Mouse (Mus musculus) layer of hippocampus, postnatal 25 days (tissue): ENCODE data around the gene Ilf3. TPM values are rescaled to one million over a fixed set of nuclear protein-coding genes. Genes with fewer than 3 reads are reported as not detected.

Experiments
- DNase-seq, 2 experiments: peaks; one replicate each; pipeline ENCODE4 v3.0.0; 2022; ENCODE audit warnings: mixed read lengths in 2 of 2, low spot score in 1 of 2; ENCODE audit errors: extremely low spot score in 1 of 2
- total RNA-seq, 2 experiments: library from RNA; stranded (reverse); gene quantifications; 2 replicates each; pipeline ENCODE4 v1.2.3; 2021

The Ilf3 gene
- total RNA-seq, 2 experiments from 2014 or later = 85.6 to 92.6 TPM

DNA sequence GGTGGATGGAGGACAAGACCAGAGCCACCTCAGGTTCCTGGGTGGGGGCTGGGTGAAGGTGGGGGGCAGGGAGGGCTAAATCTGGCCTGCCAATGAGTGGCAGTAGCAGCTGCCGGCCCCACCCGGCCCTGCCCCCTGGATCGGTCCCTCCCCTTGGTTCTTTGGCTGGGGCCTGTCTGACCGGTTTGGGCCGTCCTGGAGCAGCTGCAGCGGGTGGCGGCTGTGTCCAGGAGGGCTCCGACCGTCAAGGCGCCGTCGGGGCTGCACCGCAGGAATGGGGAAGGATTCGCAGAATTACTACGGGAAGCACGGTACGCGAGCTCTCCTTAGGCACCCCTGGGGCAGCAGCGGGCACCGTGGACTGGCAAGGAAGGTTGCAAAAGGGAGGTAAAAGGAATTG lies 30.0 kb upstream of the Ilf3 start:
- no peak for DNase-seq

DNA sequence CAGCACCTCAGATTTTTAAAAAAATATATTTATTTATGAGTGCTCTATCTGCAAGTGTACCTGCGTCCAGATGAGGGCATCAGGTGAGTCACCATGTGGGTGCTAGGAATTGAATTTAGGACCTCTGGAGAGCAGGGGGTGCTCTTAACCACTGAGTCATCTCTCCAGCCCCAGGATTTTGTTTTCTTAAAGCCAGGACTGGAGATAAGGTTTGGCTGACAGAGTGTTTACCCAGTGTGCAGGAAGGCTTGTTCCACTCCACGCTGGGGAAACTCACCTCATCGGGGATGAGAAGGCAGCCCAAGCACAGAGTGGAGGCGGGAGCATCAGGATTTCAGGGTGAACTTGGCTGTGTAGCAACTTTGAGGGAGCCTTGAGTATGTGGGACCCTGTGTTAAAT lies 27.3 kb upstream of the Ilf3 start:
- no peak for DNase-seq

DNA sequence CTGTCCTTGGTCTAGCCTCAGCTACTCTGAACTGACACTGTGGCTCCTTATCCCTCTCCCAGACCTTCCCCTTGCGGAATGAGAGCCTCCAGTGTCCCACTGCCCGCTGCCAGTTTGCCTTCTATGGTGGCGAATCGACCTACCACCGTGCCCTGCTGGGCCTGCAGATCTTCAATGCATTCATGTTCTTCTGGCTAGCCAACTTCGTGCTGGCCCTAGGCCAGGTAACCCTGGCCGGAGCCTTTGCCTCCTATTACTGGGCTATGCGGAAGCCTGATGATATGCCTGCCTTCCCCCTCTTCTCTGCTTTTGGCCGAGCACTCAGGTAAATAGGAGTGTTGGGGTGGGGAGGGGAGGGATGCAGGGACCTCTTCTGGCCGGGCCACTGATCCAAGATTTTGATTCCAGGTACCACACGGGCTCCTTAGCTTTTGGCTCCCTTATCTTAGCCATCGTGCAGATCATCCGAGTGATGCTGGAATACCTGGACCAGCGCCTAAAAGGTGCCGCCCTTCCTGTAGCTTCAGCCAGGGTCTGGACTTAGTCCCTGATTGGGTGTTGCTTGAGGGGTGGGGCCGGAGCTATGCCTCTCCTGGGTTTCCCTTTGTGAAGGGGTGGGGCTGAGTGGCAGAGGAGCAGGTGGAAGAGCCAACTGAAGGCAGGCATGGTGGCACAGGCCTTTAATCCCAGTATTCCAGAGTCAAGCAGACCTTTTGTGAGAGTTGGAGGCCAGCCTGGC lies 20.9 kb upstream of the Ilf3 start:
- DNase-seq = no peak

DNA sequence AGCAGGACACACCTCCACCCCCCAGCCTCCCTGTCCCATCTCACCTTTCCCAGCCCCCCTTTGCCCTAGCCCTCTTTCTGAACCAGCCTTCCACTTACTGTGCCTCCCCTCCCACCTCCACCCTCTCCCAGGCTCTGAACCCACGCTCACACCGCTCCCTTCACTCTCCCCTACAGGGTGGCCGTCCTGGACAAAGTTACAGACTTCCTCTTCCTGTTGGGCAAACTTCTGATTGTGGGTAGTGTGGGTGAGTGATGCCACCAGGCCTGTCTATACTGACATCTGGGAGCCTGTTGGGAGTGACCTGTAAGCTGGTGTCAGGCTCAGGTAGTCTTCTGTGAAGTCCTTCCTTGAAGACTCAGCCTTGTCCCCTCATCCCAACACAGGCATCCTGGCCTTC lies 19.5 kb upstream of the Ilf3 start:
- no peak for DNase-seq

DNA sequence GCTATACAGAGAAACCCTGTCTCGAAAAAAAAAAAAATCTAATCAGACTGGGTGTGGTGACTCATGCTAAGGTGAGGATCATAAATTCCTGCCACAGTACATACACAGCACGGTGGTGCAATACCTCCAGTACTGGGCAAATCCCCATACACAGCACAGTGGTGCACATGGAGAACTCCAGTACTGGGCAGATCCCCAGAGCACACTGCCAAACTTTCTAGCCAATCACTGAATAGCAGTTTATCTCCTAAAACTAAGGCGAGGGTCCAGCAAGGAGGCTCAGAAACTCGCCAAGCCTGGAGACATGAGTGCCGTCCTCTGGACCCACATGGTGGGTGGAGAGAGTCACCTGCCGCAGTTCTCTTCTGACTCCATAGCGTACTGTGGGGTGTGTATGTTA lies 16.5 kb upstream of the Ilf3 start:
- no peak for DNase-seq

DNA sequence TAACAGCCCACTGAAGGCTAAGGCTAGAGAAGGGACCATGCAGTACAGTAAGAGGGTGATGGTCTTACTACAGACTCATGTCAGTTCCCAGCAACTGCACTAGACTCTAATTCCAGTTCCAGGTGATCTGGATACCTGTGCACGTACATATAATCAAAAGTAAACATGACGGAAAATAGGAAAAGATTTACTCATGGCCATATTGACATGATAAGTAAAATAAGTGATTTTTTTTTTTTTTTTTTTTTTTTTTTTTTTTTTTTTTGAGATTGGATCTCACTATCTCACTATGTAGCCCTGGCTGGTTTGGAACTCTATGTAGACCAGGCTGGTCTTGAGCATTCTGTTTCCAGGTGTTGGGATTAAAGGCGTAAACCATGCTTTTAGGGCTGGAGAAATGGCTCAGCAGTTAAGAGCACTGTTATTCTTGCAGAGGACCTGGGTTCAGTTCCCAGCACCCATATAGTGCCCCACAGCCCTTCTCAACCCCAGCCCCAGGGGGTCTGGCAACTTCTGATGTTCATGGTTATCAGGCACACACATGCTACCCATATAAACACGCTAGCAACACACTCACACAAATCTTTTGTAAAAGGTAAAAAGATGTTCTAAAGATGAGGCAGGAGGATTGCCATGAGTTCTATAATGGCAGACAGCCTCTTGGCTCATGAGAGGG lies 15.8 kb upstream of the Ilf3 start:
- DNase-seq = no peak

DNA sequence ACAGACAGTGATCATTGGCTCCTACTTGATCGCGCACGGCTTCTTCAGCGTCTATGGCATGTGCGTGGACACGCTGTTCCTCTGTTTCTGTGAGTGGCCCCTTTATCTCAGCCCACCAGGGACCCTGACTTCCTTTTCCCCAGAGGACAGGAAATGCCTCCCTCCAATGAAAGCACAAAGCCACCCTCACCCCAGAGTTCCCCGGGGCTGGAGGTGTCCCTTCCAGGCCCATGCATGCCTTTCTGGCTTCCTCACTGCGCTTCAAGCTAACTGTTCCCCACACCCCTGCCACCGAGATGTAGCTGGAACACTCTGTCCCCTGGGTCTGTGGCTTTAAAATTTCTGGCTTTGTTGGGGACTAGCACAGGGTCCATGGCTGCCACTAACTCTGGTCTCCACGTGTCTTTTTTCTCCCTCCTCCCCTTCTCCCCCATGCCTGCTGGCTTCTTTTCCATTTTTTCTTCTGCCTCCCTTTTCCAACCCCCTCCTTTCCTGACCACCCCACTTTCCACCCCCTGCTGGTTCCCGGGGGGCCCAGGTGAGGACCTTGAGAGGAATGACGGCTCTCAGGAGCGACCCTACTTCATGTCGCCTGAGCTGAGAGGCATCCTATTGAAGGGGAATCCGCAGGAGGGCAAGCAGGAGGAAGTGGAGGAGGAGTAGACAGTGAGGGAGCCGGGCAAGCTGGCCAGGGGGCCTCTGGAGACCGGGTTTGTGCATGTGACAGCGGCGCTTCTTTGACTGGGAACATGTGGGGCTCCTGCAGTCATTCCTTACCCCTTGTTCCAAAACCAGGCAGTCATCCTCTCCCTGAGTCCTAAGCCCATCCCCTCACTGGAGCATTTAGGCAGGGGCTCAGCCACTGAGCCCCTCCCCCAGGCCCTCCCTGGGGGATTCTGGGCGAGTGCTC lies 15.0 kb upstream of the Ilf3 start:
- DNase-seq = no peak

DNA sequence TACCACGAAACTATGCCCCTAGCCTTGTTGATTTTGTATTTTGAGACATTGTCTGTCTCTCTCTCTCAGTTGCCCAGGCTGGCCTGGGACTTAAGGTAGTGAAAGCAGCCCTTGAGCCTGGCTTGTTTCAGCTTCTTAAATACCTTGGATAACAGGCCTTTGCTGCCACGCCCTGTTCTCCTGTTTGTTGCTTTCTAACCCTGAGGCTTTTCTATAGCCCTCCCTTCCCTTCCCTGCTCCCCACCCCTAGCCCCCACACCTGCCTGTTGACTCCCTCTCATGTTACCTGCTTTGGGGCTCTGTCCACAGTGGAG lies 14.3 kb upstream of the Ilf3 start:
- DNase-seq = no peak

DNA sequence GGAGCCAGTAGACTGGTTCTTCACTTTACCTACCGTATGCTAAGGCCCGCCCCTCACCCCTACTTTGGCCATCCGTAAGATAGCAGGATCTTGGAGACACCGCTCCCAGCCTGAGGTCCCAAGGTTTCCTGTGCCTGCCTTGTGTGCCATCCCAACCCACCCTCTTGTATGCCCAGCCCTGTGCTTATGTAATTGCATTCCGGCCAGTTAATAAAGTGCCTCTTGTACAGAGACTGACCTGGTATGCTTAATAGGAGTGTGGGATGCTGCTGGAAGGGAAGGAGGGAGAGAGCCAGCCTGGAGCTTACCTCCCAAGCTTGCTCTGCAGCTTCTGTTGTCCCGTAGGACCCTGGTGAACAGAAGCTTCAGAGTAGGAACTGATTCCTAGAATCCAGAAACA lies 12.9 kb upstream of the Ilf3 start:
- DNase-seq = no peak

DNA sequence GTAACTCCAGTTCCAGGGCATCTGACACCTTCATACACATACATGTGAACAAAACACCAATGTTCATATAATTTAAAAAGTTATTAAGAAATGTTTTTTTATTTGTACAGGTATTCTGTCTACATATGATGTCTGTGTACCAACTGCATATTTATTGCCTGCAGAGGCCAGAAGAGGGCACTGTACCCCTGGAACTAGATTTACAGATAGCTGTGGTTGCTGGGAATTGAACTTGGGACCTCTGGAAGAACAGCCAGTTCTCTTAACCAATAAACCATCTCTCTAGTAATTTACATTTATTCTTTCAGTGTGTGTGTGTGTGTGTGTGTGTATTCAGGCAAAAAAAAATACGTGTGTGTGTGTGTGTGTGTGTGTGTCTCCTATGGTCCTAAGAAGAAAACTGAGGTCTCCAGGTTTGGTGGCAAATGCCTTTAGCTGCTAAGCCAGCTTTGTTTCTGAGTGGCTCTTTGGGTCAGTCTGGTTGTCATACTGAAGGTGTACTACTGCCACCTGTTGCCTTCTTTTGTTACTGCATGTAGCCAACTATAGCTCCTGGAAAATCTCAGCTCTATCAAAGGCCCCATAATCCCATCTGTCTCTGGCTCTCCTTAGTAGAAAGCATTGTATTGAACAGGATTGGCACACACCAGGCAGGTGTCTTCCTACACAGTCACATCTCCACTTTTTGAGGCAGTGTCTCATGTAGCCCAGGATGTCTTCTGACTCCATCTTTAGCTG lies 10.5 kb upstream of the Ilf3 start:
- DNase-seq = peak; percentile 24 to 70

DNA sequence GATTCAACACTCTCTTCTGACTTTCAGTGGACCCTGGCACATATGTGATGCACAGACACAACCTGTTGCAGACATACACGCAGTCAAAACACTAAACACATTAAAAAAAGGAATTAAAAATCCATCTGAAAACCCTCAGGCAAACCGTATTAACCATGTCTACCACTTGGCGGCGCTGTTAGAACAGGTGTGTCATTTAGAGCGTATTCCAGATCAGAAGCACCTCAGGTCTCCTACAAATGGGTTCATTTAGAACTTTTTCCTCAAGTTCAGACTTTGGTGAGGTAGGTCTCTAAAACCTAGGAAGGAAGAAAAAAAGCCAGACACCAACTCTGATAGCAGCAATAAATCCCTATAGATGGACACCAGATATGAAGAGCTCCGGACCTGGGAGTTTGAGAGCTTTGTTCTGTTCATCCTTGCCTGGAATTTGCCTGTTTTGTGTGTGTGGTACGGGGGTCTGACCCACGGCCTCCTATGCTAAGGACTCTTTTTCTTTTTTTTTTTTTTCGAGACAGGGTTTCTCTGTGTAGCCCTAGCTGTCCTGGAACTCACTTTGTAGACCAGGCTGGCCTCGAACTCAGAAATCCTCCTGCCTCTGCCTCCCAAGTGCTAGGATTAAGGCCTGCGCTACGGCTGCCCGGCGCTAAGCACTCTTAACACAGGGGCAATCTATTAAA lies 990 bp upstream of the Ilf3 start:
- peak; percentile 41 to 84 for DNase-seq

DNA sequence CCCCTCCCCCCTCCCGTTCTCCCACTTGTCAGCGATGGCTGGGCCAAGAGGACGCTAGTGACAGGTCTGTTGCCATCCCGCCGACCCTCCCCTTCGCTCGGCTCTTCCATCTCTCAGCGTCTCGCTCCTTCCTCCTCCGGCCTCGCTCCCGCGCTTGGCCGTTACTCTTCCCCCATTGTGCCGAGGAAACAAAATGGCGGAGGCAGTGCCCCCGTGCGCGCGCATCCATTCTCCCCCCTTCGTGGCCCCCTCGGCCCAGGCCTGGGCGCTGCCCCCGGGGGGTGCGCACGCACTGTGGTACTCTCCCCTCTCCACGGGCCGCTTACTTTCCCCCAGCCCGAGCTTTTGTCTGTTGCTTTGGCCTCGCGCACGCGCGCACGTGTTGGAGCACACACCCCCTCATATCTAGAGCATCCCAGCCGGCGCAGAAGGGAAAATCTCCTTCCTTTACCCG lies 487 bp downstream of the Ilf3 start:
- peak; percentile 56 to 60 for DNase-seq

DNA sequence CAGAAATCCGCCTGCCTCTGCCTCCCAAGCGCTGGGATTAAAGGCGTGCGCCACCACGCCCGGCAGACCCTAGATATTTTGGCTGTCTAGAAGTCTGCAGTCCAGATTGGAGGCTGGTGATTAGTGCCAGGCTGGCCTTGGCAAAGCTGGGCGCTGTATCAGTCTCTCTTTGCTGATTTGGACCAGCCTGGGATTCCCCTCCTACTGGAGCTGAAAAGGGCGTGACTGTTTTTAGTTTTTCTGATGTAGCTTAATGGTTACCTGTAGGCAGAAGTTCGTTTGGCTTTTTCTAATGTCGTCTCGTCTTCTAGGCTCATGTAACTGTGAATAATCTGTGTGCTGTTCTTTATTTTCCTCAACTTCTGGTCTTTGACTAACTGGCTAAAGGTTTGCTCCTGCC lies 1.4 kb downstream of the Ilf3 start:
- DNase-seq = no peak

DNA sequence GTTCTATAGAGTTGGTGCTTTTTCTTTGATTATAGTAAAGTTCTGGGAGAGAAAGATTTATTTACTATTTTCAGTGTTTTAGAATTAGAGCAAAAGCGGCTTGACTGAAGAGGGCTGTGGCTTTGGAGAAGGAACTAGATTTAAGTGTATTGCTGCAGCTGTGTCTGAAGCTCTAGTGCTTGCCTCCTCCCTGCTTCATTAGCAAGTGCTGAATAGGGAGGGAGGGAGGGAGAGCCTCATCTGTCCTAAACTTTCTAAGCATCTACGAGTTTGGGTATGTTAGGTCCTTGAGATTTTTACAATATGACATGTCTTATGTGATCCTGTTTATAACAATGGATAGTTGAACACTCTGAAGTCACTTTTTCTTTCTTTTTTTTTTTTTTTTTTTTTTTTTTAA lies 3.2 kb downstream of the Ilf3 start:
- no peak for DNase-seq

DNA sequence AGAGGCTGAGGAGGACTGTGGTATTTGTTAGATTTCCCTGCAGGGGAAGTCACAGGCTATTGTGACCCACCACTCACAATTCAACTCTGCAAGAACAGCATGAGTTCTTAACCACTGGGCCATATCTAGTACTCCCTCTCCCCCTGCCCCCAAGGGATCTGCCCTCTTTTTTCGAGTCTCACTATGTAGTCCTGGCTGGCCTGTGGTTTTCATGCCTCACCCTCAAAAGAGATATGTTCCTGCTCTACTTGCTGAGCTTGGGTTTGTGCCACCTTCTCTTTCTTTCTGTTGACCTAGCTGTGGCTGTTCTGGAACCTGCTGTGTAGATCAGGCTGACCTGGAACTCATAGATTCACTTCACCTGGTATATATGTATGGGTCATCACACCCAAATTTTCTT lies 4.8 kb downstream of the Ilf3 start:
- no peak for DNase-seq

DNA sequence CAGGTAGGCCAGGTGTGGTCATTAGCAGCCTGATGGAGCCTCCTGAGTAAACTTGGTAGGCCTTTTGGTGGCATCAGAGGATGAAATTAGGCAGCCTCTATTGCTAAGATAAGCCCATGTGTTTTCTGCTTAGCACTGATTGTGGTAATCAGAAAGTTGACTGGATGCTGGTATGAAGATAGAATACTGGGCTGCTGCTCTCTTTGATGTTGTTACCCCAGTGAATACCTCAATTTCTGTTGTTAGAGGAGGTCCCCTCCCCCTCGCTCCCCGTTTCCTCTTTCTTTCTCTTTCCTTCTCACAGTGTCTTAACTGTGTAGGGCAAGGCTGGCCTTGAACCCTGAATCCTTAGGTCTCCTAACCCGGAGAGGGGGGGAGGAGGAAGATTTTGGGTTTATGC lies 11.5 kb downstream of the Ilf3 start:
- DNase-seq = no peak

DNA sequence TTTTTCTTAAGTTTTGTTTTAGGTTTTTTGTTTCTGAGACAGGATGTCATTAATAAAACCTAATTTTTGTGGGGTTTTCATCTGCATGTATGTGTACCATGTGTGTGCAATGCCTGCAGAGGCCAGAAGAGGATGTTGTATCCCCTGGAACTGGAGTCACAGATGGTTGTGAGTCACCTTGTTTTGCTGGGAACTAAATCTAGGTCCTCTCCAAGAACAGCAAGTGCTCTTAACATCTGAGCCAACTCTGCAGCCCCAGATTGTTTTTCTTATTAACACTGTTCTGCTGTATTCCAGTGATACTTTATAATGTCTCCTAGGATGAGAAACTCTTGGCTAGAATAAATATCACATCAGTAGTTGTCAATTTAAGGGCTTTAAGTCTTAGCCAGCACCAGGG lies 13.2 kb downstream of the Ilf3 start:
- no peak for DNase-seq

DNA sequence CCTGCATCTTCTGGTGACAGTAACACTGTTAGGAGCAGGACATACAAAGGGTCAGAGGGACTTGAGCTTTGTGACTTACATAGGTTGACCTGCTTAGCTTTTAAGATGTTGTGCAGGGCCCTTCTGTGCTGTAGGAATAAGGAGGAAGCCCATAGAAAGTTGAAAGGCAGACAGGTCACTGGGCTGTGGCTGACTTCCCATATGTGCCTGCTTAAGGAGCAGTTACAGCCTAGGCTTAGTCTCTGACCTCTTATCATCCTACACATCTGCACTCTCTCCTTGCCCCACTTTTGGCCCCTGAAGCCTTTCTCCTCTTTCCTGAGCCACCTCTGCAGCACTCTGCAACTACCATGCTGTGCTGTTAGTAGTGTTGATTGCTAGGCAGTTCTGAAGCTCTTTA lies 16.3 kb downstream of the Ilf3 start:
- DNase-seq = no peak

DNA sequence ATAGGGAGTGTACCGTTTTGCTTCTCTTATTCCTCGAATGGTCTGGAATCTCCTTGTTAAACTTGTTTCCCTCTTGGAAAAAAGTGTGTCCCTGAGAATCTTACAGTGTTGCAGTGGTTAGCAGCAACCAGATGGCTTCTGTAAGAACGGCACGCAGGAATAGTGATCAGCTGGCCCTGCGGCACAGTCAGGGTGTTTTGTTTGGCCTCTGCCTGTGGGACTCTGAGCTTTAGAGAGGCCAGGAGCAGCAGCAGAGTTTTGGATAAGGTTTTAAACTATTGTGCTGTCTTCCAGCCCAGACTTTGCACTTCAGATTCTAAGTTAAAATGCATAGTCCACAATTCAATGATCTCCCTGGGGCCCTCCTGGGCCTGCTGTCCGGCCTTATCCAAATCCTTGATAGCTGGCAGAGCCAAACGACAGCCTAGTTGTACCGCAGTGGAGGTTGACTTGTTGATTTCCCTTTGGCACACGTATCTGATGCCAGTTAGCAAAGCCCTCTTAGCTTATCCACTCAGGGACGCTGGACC lies 25.0 kb downstream of the Ilf3 start:
- no peak for DNase-seq

DNA sequence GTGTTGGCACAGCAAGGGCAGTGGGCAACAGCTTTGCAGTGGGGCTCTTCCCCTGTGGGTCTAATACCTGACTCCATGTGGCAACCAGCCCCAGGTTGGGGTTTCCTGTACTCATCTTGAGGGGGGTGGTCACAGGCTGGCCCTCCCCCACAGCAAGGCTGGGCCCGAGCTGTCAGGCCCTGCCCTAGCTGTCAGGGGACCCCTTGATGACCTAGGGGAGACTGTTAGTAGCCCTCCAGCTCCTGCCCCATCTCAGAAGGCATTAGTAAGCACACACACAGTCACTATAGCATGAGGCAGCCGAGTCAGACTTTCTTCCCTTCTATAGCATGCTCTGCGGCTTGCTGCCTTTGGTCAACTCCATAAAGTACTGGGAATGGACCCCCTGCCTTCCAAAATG lies 28.0 kb downstream of the Ilf3 start:
- DNase-seq = no peak
